Mouse (Mus musculus): Measurements from ENCODE around the gene Arvcf. TPM values are rescaled to one million over a fixed set of nuclear protein-coding genes. Genes with fewer than 3 reads are reported as not detected.

The Arvcf gene
- 1.4 TPM for polyA plus RNA-seq (2017; shearing (Covaris generic))

GRCm38 (mm10) chr16:18347931-18348600, at the start of gene Arvcf, which contains the start of gene Tango2:
Gene Arvcf, plus strand, starts transcription at chr16:18348182.
Gene Tango2, minus strand, starts transcription at chr16:18348103.

GRCm38 (mm10) chr16:18426215-18426791, 78.3 kb downstream of the Arvcf start, which contains the start of gene Txnrd2:
Gene Txnrd2, plus strand, starts transcription at chr16:18426384.

GRCm38 (mm10) chr16:18426802-18427280, 78.9 kb downstream of the Arvcf start, which contains the start of gene Comt:
Gene Comt, minus strand, starts transcription at chr16:18426852.

Other genes with a start within 250 kb of the Arvcf start
- gene Rtn4r, start 220.5 kb upstream of the Arvcf start, polyA plus RNA-seq (2017; shearing (Covaris generic)) = not detected
- gene Ccdc188, start 130.3 kb upstream of the Arvcf start, polyA plus RNA-seq (2017; shearing (Covaris generic)) = not detected
- 8.7 TPM for gene Zdhhc8, start 113.0 kb upstream of the Arvcf start, polyA plus RNA-seq (2017; shearing (Covaris generic))
- 94.7 TPM for gene Trmt2a, start 99.5 kb upstream of the Arvcf start, polyA plus RNA-seq (2017; shearing (Covaris generic))
- 159 TPM for gene Ranbp1, start 99.5 kb upstream of the Arvcf start, polyA plus RNA-seq (2017; shearing (Covaris generic))
- not detected for gene Gm49776, start 89.9 kb upstream of the Arvcf start, polyA plus RNA-seq (2017; shearing (Covaris generic))
- gene Dgcr8, start 58.9 kb upstream of the Arvcf start, polyA plus RNA-seq (2017; shearing (Covaris generic)) = 11.0 TPM
- 29.3 TPM for gene Tango2, start 79 bp upstream of the Arvcf start, polyA plus RNA-seq (2017; shearing (Covaris generic))
- gene Txnrd2, start 78.2 kb downstream of the Arvcf start, polyA plus RNA-seq (2017; shearing (Covaris generic)) = 24.8 TPM
- gene Comt, start 78.7 kb downstream of the Arvcf start, polyA plus RNA-seq (2017; shearing (Covaris generic)) = 19.1 TPM
- 6.7 TPM for gene Gnb1l, start 150.5 kb downstream of the Arvcf start, polyA plus RNA-seq (2017; shearing (Covaris generic))
- gene Rtl10, start 150.7 kb downstream of the Arvcf start, polyA plus RNA-seq (2017; shearing (Covaris generic)) = not detected
- not detected for gene Tbx1, start 242.5 kb downstream of the Arvcf start, polyA plus RNA-seq (2017; shearing (Covaris generic))